Mouse (Mus musculus) embryonic facial prominence, embryonic 11.5 days (tissue): ENCODE data around the gene Padi2. TPM values are rescaled to one million over a fixed set of nuclear protein-coding genes. Genes with fewer than 3 reads are reported as not detected.

Experiments used
- ATAC-seq: fragments of 200-750 bp; cut with Nextera tagmentation; replicated peaks from 2 replicates; pipeline ENCODE4 v1.8.0; 2017; ENCODE audit warnings: low read depth; ENCODE audit not compliant: insufficient number of reproducible peaks, low FRiP score, low TSS enrichment
- DNase-seq: peaks from one replicate; pipeline ENCODE4 v3.0.0-alpha.2; 2015; ENCODE audit warnings: low spot score
- H3K27ac ChIP-seq: fragments of 300-500 bp; sonication (generic); replicated peaks from 2 replicates; pipeline ENCODE4 v1.5.1; 2014; ENCODE audit warnings: mild to moderate bottlenecking, low read depth, low read length, control low read depth
- H3K27me3 ChIP-seq: fragments of 300-500 bp; sonication (generic); 2 replicates; pipeline ENCODE4 v1.6.1; 2014; ENCODE audit warnings: mild to moderate bottlenecking, low read length, moderate library complexity, mixed read lengths; ENCODE audit not compliant: control insufficient read depth, insufficient read depth
- H3K36me3 ChIP-seq: fragments of 300-500 bp; sonication (generic); replicated peaks from 2 replicates; pipeline ENCODE4 v1.6.1; 2014; ENCODE audit warnings: low read depth, mild to moderate bottlenecking, low read length, moderate library complexity, mixed read lengths; ENCODE audit not compliant: control insufficient read depth, insufficient read depth
- H3K4me1 ChIP-seq: fragments of 300-500 bp; sonication (generic); 2 replicates; pipeline ENCODE4 v1.6.1; 2014; ENCODE audit warnings: low read length, mixed read lengths; ENCODE audit not compliant: control insufficient read depth, insufficient read depth
- H3K4me2 ChIP-seq: fragments of 300-500 bp; sonication (generic); 2 replicates; pipeline ENCODE4 v1.6.1; 2014; ENCODE audit warnings: low read depth, mild to moderate bottlenecking, control low read depth, low read length, moderate library complexity
- H3K4me3 ChIP-seq: fragments of 300-500 bp; sonication (generic); 2 replicates; pipeline ENCODE4 v1.5.1; 2014; ENCODE audit warnings: low read depth, low read length, control low read depth
- H3K9ac ChIP-seq: fragments of 300-500 bp; sonication (generic); replicated peaks from 2 replicates; pipeline ENCODE4 v1.6.1; 2014; ENCODE audit warnings: mild to moderate bottlenecking, control low read depth, low read length
- H3K9me3 ChIP-seq: fragments of 300-500 bp; sonication (generic); replicated peaks from 2 replicates; pipeline ENCODE4 v1.6.1; 2016; ENCODE audit warnings: mild to moderate bottlenecking, low read length, inconsistent platforms, mixed read lengths; ENCODE audit not compliant: control insufficient read depth
- WGBS: fragments of 180-500 bp; shearing (Covaris S2); extraction: QIAGEN DNeasy Blood & Tissue Kit; methylation state at CpG from one replicate; pipeline ENCODE4 v1.1.7; 2014; 5-methylcytosine and 5-hydroxymethylcytosine counted together
- polyA plus RNA-seq: library from polyadenylated mRNA; unstranded; fragments of >200 nt; fragmentation: Nextera tagmentation; extraction: Ambion mirVana; gene quantifications from 2 replicates; pipeline ENCODE4 v1.2.1, GENCODE M21; 2014

The Padi2 gene
- polyA plus RNA-seq, 1 experiment from 2014 or later, result 2.4 TPM

DNA sequence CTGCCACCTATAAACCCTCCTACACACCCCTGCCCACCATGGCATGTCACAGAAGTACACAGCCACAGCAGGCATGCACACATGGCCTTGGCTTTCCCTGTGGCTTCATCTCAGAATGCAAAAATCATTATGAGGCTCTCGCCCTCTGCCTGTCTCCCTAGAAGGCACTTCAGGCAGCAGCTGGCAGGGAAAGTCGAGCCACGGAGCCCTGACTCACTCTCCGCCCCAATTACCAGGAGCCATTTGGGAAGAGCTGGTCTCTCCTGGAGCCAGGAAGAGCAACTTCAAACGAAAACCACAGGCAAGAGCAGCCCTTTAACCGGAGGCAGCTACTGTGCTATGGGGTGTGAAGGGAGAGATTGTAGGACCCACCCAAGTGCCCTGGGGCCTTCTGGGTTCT, 29.5 kb upstream of the Padi2 start:
- Histone ChIP-seq H3K4me2 (no peak overlapping the region), H3K9me3 (no peaks in the 10 kb centered on the region), H3K4me1 (no peaks in the 10 kb centered on the region), H3K9ac (no peak overlapping the region), H3K27ac (no peak overlapping the region), H3K27me3 (no peaks in the 10 kb centered on the region), H3K36me3 (no peaks in the 10 kb centered on the region), H3K4me3 (no peak overlapping the region)
- no peak for ATAC-seq
- WGBS, result 68% methylated on average over 6 of the region's 6 CpGs
- DNase-seq, result no peak

DNA sequence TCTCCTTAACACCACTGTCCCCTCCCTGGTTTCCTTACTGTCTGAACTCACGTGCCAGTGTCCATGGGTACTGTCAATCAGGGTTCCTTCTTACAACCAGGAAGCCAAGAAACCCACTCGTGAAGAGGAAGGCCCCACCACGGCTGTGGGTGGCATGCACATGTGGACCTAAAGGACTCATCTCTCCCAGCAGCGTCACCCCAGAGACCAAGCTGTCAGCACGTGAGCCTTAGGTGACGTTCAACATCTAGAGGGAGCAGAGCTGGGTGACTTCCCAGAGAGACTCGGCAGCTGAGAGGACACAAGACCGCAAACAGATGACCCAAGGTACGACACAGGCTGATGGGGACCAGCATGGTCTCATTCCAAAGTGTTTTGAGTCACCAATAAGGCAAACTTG, 28.7 kb upstream of the Padi2 start:
- Histone ChIP-seq H3K9ac (no peak overlapping the region), H3K36me3 (no peaks in the 10 kb centered on the region), H3K4me3 (no peak overlapping the region), H3K27me3 (no peaks in the 10 kb centered on the region), H3K4me2 (no peak overlapping the region), H3K4me1 (no peaks in the 10 kb centered on the region), H3K9me3 (no peaks in the 10 kb centered on the region), H3K27ac (no peak overlapping the region)
- DNase-seq (no peak), ATAC-seq (no peak)
- 80% methylated on average over 9 of the region's 9 CpGs for WGBS

DNA sequence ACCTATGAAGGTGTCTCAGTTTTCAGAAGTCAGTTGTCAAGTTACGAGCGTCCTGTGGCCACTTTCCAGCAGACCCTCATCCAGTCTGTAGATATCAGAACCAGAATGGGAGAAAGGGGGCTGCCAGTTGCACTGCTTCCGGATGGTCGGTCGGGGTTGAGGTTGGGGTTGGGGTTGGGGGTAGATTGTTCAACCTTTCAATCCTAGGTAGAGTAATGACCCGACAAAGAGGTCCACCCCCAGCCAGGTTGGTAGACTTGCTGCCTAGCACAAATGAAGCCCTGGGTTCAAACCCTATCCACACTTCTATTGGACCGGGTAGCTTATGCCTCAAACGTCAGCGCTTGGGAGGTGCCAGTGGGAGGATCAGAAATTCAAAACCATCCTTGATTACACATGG, 27.5 kb upstream of the Padi2 start:
- Histone ChIP-seq H3K9me3 (no peaks in the 10 kb centered on the region), H3K36me3 (no peaks in the 10 kb centered on the region), H3K4me2 (no peak overlapping the region), H3K27me3 (no peaks in the 10 kb centered on the region), H3K4me3 (no peak overlapping the region), H3K4me1 (no peaks in the 10 kb centered on the region), H3K9ac (no peak overlapping the region), H3K27ac (no peak overlapping the region)
- no peak for ATAC-seq
- 86% methylated on average over 9 of the region's 9 CpGs for WGBS
- DNase-seq, result no peak

DNA sequence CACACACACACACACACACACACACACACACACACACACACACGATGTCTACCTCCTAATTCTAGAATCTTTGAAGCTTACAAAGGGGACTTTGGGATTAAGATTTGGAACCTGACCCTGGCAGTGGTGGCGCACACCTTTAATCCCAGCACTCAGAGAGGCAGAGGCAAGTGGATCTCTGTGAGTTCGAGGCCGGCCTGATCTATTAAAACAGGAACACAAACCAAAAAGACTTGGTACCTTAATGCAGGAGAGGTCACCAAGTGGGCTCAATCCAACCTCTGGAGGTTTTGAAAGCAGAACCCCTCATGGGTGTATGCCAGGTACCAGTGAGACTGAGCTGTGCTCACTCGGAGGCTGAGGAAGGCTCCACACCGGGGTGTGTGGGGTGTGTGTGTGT, 27.0 kb upstream of the Padi2 start:
- ATAC-seq, result no peak
- H3K27me3 ChIP-seq, result no peaks in the 10 kb centered on the region
- WGBS, result 88% methylated on average over 6 of the region's 6 CpGs

DNA sequence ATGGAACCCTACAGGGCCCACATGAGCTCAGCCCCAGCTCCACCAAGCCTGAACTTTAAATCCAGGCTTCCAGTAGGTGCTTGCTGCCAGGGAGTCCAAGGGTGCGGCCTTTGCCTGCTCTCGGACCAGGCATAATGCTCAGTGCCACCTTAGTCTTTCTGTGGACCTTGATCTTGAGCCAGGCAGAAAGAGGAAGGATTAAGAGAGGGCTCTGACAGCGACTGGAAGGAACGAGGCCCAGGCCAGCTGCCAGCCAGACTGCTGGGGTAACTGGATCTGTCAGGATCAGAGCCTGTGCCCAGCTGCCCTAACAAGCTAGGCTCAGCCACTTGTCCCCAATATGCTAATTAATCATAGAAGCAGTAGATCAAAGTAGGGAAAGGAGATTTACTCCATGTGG, 26.4 kb upstream of the Padi2 start:
- WGBS, result 72% methylated on average over 4 of the region's 4 CpGs
- ATAC-seq, result no peak
- no peak overlapping the region for H3K4me2 ChIP-seq
- H3K4me3 ChIP-seq, result no peak overlapping the region
- H3K9ac ChIP-seq, result no peak overlapping the region
- no peaks in the 10 kb centered on the region for H3K4me1 ChIP-seq
- no peak for DNase-seq
- no peak overlapping the region for H3K27ac ChIP-seq
- no peaks in the 10 kb centered on the region for H3K9me3 ChIP-seq
- no peaks in the 10 kb centered on the region for H3K36me3 ChIP-seq
- no peaks in the 10 kb centered on the region for H3K27me3 ChIP-seq

More for the DNA sequence above, 27.0 kb upstream of the Padi2 start:
- Histone ChIP-seq H3K4me1 (no peaks in the 10 kb centered on the region), H3K36me3 (no peaks in the 10 kb centered on the region), H3K27ac (no peak overlapping the region), H3K4me2 (no peak overlapping the region), H3K9ac (no peak overlapping the region), H3K9me3 (no peaks in the 10 kb centered on the region), H3K4me3 (no peak overlapping the region)
- no peak for DNase-seq

DNA sequence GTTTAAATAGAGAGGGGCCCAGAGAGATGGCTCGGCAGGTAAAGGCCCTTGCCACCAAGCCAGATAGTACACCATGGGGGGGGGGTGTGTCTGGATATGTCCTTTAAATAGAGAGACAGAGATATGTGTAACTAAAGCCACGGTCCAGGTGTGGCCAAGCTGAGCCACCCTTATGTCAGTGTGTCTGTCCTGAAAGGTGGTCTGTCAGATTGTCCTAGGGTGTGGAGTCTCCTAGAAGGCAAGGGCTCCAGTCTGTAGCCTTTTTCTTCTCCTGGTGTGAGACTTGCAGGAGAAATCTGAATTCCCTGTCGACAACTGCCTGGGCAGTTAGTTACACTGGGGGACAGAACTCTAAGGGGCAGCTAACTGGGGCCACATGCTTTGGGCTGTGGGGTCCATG, 25.9 kb upstream of the Padi2 start:
- H3K4me2 ChIP-seq, result no peak overlapping the region
- no peaks in the 10 kb centered on the region for H3K36me3 ChIP-seq
- no peak overlapping the region for H3K9ac ChIP-seq
- WGBS, result 82% methylated on average over 3 of the region's 3 CpGs
- DNase-seq, result no peak
- no peak for ATAC-seq
- no peaks in the 10 kb centered on the region for H3K9me3 ChIP-seq
- no peaks in the 10 kb centered on the region for H3K4me1 ChIP-seq
- no peak overlapping the region for H3K4me3 ChIP-seq
- H3K27ac ChIP-seq, result no peak overlapping the region
- H3K27me3 ChIP-seq, result no peaks in the 10 kb centered on the region

DNA sequence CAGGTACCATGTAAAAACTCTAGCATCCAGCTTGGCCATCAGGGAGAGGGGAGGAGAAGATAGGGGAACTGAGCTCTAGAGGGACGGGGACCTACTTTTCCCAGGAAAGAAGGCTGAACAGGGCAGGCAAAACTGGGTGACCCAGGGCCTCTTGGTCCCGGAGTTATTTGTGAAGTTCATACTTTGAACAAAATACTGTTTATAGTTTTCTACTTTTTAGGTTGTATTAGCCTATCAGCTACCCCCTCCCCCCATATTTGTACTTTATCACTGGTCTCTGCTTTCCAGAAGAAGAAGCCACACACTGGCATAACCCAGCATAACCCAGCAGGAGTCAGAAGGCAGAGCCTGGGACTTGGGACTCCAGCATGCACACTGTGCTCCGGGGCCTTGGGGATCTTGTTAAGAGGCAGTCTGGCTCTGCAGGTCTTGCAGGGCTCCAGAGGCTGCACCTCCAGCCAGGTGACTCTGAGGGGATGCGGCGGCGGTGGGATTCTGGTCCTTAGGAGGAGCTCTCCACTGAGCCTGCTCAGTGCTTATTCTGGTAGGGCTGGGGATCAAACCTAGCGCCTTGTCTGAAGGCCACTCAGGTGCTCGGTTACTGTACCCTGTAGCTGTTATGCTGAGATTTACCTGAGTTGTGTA, 25.0 kb upstream of the Padi2 start:
- ATAC-seq, result no peak
- H3K36me3 ChIP-seq, result no peaks in the 10 kb centered on the region
- H3K9ac ChIP-seq, result no peak overlapping the region
- no peaks in the 10 kb centered on the region for H3K4me1 ChIP-seq
- no peak for DNase-seq
- no peaks in the 10 kb centered on the region for H3K27me3 ChIP-seq
- H3K4me3 ChIP-seq, result no peak overlapping the region
- H3K27ac ChIP-seq, result no peak overlapping the region
- no peaks in the 10 kb centered on the region for H3K9me3 ChIP-seq
- 90% methylated on average over 8 of the region's 8 CpGs for WGBS
- no peak overlapping the region for H3K4me2 ChIP-seq

DNA sequence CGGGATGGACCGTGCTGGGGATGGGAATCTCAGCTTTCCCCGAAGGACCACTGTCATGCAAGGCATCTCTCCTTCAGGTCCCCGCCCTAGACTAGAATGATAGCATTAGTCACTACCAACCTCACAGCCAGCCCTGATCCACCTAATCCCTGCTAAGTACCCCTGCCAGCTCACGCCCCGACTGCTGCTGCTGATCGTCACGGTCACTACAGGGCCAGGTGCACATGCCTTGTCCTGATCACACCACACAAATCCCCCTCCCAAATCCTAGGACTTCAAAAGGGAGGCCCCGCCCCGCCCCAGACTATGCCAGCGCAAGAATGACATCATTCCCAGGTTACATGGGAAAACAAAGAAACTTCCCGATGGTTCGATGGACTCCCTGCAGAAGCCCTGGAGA, 24.4 kb upstream of the Padi2 start:
- no peaks in the 10 kb centered on the region for H3K4me1 ChIP-seq
- no peak for ATAC-seq

More for the DNA sequence above, 24.4 kb upstream of the Padi2 start:
- Histone ChIP-seq H3K27ac (no peak overlapping the region), H3K4me2 (no peak overlapping the region), H3K36me3 (no peaks in the 10 kb centered on the region), H3K4me3 (no peak overlapping the region), H3K27me3 (no peaks in the 10 kb centered on the region), H3K9ac (no peak overlapping the region), H3K9me3 (no peaks in the 10 kb centered on the region)
- 90% methylated on average over 13 of the region's 13 CpGs for WGBS
- no peak for DNase-seq
